Mouse (Mus musculus) megakaryocyte progenitor cell, adult 5-6 weeks (primary cell): ENCODE measurements around the gene Mgmt. TPM values are rescaled to one million over a fixed set of nuclear protein-coding genes. Genes with fewer than 3 reads are reported as not detected.

Experiments
- ATAC-seq: replicated peaks from 2 replicates; pipeline ENCODE4 v1.8.0; 2016; ENCODE audit warnings: mild to moderate bottlenecking, moderate TSS enrichment, inconsistent platforms; ENCODE audit not compliant: poor library complexity
- total RNA-seq, 2 experiments: library from RNA; stranded (forward) in 1 of 2; stranded (reverse) in 1 of 2; fragments of 157-497, 149-512 nt in 1 of 2; fragments of 200-1000 nt in 1 of 2; gene quantifications; 2 replicates each; pipeline versions ENCODE4 v1.2.3 to v1.2.4; 2015 to 2017

Mgmt gene
- total RNA-seq, 2 experiments from 2014 or later: 1.8 to 3.4 TPM

DNA sequence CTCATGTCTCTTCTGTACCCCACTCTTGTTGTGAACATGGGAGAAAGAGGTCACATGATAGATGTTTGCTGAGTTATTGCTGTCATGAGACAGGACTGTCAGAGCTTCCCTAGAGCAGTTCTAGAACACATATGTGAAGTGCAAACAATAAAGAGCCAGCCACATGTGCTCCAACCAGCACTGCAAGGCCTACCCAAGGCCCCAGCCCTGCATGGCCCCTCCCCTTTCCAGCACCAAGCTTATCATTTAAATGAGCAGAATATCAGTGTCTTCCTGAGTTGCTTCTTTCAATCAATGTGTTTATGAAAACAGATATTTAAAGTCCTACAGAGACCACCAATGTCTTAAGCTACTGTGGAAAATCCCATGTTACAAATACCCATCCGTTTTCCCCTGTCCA is 201.3 kb downstream of the Mgmt start:
- no peak for ATAC-seq

DNA sequence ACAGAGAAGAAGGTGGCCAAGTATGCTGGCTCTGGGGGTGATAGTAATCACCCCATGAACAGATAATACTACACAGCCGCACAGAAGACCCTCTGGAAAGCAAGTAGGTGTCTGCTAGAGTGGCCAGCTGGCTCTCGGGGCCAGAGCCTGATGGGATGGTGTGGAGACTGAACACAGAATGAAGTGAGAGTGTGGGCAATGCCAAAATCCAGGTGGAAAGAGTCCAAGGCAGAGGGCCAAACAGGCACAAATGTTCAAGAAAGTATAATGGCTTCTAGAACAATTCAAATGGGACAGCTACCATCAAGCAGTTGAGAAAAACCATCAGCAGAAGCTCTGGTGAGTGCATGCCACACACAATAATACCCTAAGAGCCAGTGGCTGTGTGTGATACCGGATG is 205.4 kb downstream of the Mgmt start:
- ATAC-seq: no peak

DNA sequence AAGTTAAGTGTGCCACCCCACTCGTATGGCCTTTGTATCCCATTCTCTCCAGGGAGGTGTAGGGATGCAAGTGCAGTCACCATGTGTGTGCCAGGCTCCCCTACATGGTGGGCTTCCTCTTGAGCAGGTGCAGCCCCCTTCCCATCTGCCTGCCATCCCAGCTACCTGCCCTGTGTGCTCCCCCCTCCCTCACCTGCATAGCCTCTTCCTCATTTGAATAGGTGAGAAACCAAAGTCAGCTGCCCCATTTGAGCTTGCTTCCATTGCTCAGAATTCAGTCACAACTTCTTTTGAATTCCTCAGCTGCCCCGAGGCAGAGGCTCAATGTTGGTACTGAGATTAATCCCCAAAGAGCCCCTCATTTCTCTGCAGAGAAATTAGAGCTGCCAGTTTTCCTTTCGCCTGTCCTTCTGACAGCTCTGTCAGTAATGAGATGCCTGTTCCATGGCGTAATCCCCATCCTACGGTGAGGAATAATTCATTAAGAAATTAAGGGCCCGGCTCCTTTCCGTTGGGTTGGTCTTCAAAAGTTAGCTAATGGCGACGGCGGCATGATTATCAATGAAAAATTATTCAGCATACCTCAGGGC is 208.3 kb downstream of the Mgmt start:
- ATAC-seq: no peak

DNA sequence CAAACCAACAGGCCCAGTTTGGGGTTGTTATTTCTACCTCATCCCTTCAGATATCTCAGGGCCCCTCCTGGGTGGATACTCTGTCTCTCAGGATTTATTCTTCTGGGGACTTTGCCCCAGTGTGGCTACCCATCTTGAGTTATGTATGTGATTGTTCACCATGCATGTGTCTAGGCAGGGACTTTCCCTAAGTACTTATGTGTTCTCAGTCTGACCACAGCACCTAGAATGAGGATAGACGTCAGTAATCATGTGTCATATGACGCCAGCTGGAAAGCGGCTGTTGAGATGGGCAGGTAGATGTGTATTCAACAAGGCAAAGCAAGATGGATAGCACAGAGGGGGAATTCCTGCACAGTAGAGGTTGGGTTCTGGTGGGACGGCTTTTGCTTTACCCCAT is 217.7 kb downstream of the Mgmt start:
- no peak for ATAC-seq

DNA sequence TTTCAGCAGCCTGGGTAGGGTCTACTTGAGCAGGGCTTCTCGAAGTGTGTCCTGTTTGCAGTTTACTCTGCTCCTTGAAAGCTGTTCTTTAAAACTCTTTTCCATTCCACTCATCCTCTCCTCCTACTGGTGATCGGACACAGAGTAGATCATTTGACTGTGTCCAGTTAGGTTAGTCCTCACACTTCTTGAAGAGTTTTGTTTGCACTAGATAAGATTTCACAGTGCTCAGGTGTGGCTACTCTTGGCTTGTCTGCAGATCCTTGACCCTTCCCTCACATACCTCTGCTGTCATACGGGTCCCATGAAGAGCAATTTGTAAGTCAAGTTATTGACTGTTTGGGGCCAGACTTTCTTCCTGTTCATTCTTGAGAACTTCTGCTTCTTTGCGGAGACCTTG is 221.8 kb downstream of the Mgmt start:
- no peak for ATAC-seq

DNA sequence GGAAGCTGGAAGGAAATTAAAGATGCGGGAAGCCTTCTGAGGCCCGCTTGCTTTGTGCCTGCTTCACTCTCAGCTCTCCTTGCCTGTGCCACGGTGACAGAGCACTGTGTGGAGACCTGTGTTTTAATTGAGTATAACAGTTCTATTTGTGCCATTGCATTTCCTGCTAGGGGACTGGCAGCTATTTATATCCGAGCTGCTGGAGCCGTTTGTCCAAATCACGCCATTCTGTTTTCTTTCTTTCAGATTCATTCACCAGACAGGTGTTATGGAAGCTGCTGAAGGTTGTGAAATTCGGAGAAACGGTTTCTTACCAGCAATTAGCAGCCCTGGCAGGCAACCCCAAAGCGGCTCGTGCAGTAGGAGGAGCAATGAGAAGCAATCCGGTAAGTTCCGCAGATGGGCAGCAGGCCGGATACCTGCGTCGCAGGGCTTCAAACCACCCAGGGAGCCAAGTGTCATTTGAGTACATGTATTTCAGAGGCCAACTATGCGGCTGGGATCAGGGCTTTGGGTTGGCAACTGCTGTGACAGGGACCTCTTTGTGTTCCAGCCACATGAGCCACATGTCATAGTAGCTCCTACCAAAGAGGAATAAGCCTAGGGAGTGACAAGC is 226.9 kb downstream of the Mgmt start:
- ATAC-seq: no peak

- ATAC-seq: no peak
Measured at GRCm38 (mm10) chr7:137128726-137129125, 234.3 kb downstream of the Mgmt start.

DNA sequence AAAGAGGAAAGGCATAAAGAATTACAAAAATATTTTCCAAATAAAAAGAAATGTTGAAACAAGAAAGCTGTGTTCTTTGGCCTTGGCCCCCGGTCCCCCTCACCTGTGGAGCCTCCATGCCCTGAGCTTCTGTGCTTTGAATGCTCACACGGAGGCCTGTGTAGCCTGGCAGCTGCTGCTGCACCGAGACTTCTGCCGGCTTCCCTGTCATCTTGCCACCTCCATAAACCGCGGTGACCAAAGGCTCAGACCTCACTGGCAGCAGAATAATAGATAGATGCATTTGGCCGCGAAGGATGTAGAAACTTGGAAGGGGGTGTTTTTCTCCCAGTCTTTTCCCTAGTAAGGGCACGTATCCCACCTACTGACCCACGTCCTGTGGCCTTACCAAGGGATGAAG is 235.8 kb downstream of the Mgmt start:
- ATAC-seq: no peak

DNA sequence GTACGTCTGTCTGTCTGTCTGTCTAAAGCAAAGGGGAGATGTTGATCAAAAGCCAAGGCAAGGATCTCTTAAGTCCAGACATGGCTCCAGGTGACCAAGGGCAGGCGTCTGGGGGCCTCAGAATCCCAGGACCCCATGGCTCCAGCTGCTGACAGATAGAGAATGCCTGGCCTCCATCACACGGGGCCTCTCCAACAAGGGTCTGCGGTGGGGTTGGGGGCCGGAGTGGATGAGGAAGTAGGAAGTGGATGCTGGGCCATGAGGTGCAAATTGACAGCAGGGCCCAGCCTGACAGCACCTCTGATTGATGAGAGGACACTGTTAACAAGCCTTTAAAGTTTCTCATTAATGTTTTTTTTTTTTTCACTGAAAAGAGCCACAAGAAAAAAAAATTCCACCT is 237.5 kb downstream of the Mgmt start:
- no peak for ATAC-seq

- ATAC-seq: no peak
Measured at GRCm38 (mm10) chr7:137138101-137138500, 243.7 kb downstream of the Mgmt start.

DNA sequence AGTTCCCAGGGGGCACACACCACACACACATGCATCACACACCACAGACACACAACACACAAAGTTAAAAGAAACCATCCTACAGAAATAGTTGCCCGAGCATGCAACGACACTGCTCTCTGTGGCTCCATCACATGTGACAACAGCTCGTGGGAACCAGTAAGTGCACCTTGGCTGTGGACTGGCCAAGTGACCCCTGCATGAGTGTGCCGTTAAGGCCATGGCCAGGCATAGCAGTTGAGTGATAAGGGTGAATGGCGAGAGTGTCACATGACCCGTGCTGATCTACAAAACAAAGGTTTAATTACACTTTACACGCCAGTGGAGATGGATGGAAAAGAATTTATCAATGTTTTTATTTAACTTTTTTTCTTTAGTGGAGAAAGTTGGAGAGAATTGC is 245.9 kb downstream of the Mgmt start:
- ATAC-seq: no peak

DNA sequence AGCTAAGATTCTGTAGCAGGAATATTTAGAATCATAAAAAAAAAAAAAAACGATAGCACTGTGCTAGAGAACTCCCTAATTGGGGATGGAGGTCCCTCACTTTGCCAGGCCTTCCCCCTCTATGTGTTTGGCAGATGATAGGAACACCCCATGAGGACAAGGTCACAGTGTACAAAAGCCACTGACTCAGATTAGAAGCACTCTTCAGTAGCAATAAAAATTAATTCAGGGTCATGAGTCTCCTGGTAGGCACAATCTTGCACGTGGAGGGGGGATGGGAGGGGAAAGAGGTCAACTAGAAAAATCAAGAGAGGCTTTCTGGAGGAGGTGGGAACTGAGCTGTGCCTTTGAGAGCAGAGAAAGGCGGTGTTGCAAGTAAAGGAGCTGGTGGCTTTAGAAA is 247.0 kb downstream of the Mgmt start:
- ATAC-seq: no peak

GRCm38 (mm10) chr7:137147101-137147500 is 252.7 kb downstream of the Mgmt start:
- no peak for ATAC-seq

GRCm38 (mm10) chr7:137151854-137152253 is 257.4 kb downstream of the Mgmt start:
- ATAC-seq: no peak

DNA sequence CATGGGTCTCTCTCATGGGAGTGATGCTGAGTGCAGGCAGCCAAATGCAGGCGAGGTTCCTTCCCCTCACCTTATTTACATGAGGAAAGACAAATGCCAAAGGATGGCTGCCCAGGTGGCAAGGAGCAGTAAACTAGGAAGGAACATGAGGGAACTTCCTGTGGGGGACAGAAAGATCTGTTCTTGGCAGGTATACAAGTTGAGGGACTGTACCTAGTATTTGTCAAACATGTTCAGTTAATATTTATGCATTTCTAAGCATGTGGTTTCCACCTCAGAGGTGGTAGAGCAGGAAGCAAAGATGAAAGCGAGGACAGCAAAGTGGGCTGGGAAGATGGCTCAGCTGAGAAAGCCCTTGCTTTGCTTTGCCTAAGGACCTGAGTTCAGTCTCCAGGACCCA is 260.2 kb downstream of the Mgmt start:
- no peak for ATAC-seq

- ATAC-seq: no peak
Measured at GRCm38 (mm10) chr7:137159086-137159485, 264.7 kb downstream of the Mgmt start.

- ATAC-seq: no peak
Measured at GRCm38 (mm10) chr7:137172278-137172677, 277.9 kb downstream of the Mgmt start.
